Mouse (Mus musculus): ENCODE measurements around the gene Slco1c1.

Slco1c1 gene

DNA sequence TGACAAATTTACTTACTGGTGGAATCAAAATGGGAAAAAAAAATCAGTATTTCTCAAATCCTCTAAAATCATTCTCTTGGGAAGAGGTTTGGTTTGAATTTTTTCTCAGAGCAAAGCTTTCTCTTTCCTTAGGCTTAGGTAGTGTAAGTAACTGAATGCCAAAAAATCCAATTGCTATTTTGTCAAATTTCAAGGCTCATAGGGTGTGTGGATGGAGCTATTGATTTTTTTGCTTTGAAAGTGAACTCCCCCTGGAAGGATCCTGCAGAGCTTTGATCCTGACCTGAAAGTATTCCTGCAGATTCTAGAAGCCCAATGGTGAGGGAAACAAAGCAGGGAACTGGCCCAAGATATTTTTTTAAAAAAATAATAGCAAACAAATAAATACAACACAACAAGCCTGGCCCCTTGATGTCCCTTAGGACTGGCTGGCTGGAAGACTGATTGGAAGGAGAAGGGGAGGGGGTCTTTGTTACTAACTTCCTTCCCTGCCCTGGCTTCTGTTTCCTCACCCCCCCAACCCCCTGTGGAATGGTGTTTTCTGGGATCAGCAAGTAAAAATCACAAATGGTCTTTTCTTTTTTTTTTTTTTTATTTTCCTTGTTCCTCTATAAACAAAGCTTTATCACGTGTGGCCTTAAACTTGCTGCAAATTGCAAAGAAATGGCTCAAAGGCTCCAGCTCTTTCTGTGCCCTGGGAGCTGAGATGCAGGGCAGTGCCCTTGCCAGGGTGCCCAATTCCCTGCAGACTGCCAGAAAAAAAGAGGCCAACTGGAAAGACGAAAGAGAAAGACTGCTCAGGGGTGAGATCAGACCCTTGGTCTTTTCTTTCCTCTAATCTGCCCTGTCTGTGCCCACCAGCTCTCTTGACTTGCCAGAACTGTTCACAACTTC lies at the start of gene Slco1c1:
TSS of gene Slco1c1 (plus strand) at position 622 of the 894 bp plus-strand sequence.
- no peak for DNase-seq (ENCODE audit: extremely low spot score, low read depth, low spot score)

DNA sequence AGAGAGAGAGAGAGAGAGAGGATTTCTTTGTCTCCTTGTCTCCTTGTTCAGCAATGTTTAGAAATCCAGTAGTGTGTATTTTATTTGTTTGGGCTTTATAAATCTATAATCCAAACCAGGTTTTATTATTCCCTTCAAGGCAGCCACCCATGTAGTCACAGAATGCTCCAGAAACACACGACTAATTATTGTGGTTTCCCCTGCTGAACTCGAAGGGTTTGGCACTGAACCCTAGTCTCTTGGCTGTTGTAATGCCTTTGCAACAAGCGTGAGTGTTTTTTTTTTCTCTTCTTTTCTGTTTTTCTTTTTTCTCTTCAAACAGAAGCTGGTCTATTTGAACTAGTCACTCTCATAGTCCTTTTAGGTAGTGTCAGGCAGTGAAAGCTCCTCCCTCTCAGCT lies 49.5 kb upstream of the Slco1c1 start:
- no peak for DNase-seq (ENCODE audit: extremely low spot score, low read depth, low spot score)

GRCm38 (mm10) chr6:141485302-141486021 lies 38.7 kb upstream of the Slco1c1 start:
- DNase-seq (ENCODE audit: extremely low spot score, low read depth, low spot score): no peak

DNA sequence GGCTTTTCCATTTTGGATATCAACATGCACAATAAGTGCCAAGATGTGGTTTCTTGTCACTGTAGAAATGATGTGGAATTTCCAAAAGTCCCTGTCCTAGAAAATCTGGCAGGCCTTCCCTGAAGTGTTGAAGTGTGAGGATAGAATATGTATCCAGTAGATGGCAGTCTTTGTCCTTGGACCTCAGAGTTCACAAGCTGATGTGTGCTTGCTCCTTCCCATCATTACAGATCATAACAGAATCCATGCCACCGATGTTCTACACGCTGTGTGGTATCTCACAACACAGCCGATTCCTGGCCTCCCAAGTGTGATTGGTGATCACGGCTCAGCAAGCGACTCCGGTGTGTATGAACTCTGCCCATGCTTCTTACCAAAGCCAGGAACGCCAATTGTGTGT lies 36.9 kb upstream of the Slco1c1 start:
- DNase-seq (ENCODE audit: extremely low spot score, low read depth, low spot score): no peak

DNA sequence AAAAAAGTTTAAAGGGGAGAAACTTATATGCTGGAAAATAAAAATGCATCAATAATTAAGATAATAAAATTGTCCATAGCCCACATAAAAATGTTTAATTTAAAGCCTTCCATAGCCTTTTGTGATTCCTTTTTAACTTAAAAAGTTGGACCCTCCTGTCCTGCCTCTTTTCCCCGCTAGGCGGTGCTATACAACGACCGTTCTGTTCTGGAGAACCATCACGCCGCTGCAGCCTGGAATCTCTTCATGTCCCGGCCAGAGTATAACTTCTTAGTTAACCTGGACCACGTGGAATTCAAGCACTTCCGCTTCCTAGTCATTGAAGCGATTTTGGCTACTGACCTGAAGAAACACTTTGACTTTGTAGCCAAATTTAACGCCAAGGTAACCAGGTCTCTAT lies 35.5 kb upstream of the Slco1c1 start:
- peak; percentile 56 for DNase-seq (ENCODE audit: extremely low spot score, low read depth, low spot score)

DNA sequence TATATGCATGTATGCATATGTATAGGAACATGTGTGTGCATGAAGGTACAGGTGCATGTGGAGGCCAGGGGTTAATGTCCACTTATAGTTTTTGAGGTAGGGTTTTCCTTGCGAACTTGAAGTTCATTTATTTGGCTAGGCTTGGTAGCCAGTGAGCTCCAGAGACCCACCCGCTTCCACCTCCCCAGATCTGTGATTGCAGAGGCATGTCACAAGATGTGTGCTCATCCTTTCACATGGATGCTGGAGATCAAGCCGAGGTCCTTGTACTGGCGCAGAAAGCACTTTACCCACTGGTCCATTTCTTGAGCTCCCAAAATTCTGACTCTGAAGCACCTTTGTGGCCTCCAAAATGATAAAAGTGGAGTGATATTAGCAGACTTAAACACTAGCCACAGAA lies 29.3 kb upstream of the Slco1c1 start:
- no peak for DNase-seq (ENCODE audit: extremely low spot score, low read depth, low spot score)

DNA sequence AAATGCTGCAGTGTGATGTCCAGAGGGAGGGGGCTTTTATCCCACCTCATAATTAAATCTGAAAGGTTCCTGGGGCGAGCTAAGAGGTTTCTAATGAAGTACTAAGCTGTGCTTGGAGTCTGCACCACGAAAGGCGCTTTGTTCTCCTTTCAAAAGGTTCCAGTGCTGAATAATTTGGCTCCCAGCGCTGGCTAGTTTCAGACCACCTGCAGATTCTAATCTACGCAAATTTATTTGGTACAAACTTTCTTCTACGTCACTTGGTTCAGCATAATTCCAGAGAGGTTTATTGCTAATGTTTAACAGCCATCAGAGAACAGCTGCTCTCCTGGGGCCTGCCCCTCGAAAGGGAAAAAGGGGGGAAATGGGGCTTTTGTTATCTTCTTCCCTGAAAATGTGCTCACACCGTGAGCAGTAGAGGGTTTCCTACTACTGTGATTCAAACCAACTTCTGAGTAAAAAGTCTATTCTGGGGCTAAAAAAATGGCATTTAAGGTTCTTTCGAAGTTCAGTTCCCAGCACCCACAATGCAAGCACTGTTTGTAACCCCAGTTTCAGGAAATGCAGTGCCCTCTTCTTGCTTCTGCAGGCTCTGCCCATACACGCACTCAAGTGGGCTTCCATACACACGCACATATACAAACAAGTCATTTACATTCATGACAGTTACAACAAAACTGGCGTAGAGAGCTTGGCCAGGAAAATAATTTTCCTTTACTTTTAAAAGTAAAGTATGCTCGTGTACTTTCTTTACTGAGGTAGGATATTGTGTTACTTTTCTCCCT lies 28.3 kb upstream of the Slco1c1 start:
- DNase-seq (ENCODE audit: extremely low spot score, low read depth, low spot score): peak; percentile 41

DNA sequence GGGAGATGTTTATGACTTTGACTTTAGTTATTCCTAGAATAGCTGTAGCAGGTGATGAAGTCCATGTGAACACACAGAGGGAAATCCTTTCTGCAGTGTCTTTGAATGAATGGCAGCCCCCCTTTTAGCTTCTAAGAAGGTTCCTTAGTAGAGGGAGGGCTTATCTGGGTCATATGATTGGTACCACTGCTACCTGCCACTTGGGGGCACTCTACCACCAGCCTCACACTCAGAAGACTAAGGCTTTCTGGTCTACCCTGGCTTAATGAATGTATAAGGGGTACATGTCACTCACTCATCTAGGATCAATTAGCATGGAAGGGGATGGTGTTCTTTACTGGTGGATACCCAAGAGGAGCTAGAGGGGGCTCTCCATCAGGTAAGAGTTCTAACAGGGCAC lies 24.7 kb upstream of the Slco1c1 start:
- no peak for DNase-seq (ENCODE audit: extremely low spot score, low read depth, low spot score)

GRCm38 (mm10) chr6:141501171-141501570 lies 23.0 kb upstream of the Slco1c1 start:
- DNase-seq (ENCODE audit: extremely low spot score, low read depth, low spot score): no peak

DNA sequence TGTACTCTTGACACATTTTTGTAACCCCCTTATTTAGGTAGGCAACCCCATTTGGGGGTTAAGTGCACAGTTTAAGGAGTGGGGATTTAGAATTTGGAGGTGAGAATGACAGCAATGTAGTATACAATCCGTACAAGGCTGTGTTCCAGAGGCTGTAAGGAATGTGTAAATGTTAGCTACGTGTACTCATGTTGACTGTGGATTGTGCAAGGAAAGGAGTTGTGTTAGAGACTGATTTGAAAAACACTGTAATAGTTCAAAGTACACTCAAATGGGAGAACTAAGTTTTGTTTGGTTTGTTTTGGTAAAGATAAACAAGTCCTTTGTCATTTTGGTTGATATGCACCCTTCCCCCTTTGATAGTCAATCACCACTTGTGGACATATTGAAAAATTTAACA lies 1.6 kb upstream of the Slco1c1 start:
- no peak for DNase-seq (ENCODE audit: extremely low spot score, low read depth, low spot score)

DNA sequence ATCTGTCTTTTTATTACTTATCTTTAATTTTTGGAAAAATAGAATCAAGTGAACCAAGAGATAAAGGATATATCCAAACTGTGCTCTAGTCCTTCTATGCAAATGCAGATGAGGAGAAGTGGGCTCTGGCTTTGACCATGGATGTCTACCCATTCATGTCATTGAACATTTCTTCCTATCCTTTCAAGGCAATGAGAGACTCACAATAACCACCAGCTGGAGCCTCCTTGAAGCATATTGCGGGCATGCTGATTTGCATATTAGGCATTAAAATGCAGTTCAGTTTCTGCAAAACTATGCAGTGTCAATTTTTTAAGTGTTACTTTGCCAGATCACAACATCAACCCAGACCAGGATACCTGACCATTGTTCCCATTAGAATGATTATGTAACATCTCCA lies 1.6 kb downstream of the Slco1c1 start:
- no peak for DNase-seq (ENCODE audit: extremely low spot score, low read depth, low spot score)

DNA sequence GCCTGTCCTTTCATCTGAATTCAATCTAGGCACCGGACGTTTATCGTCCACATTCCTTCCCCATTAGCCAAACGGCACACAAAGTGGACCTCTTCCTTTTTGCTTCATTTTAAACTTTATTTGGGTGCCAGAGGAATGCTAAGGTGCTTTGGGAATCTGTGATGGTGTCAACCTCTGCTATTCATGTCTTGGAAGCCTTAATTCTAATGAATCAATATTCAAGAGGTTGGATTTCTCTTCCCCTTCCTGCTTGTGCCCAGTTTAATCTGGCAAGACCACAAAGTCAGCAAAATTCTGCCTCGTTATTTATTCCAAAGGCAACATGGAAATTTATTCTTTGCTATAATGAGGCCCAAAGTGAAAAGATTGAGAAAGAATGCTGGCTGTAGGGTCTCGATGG lies 6.7 kb downstream of the Slco1c1 start:
- no peak for DNase-seq (ENCODE audit: extremely low spot score, low read depth, low spot score)

GRCm38 (mm10) chr6:141537298-141537697 lies 13.1 kb downstream of the Slco1c1 start:
- DNase-seq (ENCODE audit: extremely low spot score, low read depth, low spot score): no peak

DNA sequence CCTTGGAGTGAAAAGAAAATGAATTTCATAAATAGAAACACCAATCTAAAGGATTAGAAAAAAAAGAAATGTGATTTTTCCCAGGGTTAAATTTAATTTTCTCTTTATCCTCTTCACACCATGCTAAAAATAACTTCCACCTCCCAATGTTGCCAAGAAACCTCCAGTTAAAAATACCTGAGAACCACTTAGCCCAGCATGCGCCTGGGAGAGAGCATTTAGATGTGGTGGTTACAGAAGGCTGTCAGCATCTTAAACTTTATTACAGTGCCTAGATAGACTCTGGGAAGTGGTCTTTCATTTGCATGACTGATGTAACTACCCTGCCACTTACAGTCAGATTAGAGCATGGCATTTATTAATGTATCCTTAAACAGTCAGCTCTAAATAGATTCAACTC lies 17.0 kb downstream of the Slco1c1 start:
- no peak for DNase-seq (ENCODE audit: extremely low spot score, low read depth, low spot score)

DNA sequence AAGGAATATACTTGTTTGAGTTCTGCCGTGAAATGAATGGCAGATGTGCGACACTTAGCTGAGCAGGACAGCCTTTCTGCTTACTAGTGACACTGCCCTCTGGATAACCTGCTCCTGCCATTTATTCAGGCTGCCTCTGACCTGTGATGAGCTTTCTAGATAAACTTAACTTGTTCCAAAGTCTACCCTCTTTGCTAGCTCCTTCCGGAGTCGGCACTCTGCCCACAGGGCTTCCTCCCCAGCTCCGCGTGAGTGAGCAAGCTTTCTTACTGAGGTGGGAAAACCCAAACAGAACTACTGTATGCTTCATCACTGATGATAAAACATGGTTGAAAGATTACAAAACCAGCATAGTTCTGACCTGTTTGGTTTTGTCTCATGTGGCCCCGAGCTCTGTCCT lies 19.2 kb downstream of the Slco1c1 start:
- DNase-seq (ENCODE audit: extremely low spot score, low read depth, low spot score): no peak

- no peak for DNase-seq (ENCODE audit: extremely low spot score, low read depth, low spot score)
These were observed 34.0 kb downstream of the Slco1c1 start for GRCm38 (mm10) chr6:141558118-141558517.

- DNase-seq (ENCODE audit: extremely low spot score, low read depth, low spot score): no peak
These were observed 43.2 kb downstream of the Slco1c1 start for GRCm38 (mm10) chr6:141567366-141567765.

DNA sequence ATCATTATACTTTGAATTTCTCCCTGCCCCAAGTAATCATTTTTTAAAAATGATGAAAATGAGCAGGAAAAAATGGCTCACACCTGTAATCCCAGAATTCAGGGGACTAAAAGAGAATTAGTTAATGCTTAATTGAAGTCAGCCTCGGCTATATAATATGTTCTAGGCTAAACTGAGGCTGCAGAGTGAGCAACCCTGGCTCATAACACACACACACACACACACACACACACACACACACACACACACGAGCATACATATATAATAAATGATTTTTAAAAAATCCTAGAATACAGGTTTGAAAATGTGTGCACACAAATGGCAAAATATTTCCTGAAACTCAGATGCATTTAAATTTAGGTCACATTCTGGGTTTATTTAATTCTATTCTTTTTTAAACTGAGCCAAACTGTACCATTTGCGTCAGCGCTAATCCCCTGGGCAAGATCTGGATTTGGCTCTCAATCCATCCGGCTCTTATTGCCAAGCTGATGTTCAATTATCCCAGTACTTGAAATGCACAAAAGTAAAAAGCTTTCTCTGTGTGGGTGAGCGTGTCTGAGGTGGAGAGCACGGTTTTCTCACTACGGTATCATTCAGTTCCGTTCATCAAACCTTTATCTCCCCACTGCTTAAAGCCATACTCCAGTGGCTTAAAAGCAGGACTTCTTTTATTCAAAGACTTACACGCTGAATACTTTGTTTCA lies 43.8 kb downstream of the Slco1c1 start:
- DNase-seq (ENCODE audit: extremely low spot score, low read depth, low spot score): no peak

DNA sequence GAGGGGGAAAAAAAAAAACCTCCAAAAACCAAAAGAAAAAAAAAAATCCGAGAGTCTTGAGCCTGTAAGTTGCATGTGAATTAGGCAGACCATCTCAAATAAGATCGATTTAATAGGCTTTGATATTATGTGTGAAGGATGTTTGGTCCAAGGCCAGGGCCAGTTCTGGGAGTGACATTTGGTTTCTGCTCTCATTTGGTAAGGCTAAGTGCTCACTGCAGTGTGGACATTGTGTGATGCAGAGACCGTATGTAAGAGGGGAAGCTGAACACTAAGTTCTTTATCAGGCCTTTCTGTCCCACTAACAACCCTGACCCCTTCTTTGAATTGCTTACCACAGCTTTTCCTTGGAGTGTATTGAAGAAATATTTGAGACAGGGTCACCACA lies 44.4 kb downstream of the Slco1c1 start:
- no peak for DNase-seq (ENCODE audit: extremely low spot score, low read depth, low spot score)

- DNase-seq (ENCODE audit: extremely low spot score, low read depth, low spot score): no peak
These were observed 52.6 kb downstream of the Slco1c1 start for GRCm38 (mm10) chr6:141576646-141577200.
